8 mouse cellular contexts compared by ENCODE assay signal in the genomic region with DNA sequence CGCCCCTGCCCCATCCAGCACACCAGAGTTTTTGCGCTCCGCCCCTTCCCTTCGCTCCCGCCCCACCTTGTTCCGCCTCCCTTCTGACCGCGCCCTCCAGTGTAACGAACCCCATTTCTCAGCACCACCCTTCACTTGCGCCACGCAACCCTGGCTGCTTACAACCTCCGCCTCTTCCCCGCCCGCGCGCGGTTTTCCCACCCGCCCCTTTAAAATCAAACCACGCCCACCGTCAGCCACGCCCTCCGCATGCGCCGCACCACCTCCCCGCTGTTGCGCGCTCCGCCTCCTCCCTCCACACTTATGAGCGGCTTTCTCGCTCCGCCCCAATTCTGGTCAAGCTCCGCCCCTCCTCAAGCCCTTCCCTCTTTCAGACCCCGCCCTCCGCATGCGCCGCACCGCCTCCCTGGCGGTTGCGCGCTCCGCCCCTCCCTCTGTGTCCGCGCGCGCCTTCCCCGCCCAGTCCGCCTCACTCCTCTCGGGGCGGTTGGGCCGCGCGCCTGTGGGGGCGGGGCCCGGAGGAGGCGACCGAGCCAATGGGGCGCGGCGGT. TPM values are rescaled to one million over a fixed set of nuclear protein-coding genes. Genes with fewer than 3 reads are reported as not detected.
A peak's percentile ranks its signal among the peaks of the same experiment; 100 is the strongest.
DNase-seq lines count a peak whose midpoint lies in the region; ATAC-seq and TF ChIP-seq lines count a peak whose summit lies in the region.

A gene (plus strand): TSS at position 476 of the 551 bp plus-strand sequence.

- TF ChIP-seq CTCF in G1E (IDR thresholded peaks at IDR 0.05; ENCODE audit: low read depth, low read length): no peak
- no peak for TF ChIP-seq CTCF in layer of hippocampus, adult 2 months (conservative IDR thresholded peaks at IDR 0.05)
- TF ChIP-seq CTCF in lung, embryonic 14.5 days (IDR thresholded peaks at IDR 0.05; ENCODE audit: low read depth): no peak
- no peak for TF ChIP-seq CTCF in olfactory bulb, adult 2 months (IDR thresholded peaks at IDR 0.05; ENCODE audit: insufficient read depth, low read depth, low read length)
- TF ChIP-seq CTCF in thymus, adult 2 months (IDR thresholded peaks at IDR 0.05; ENCODE audit: borderline replicate concordance, control insufficient read depth, extremely low read depth, insufficient read depth, low read length, poor library complexity): 0 out of 2 replicates have a peak, but pooled peaks have one; percentile 43

- WGBS in forebrain, embryonic 16.5 days: under 1% methylated on average over 58 of the region's 59 CpGs
- WGBS in lung, embryonic 14.5 days: 1% methylated on average over 59 of the region's 59 CpGs
- 1% methylated on average over 59 of the region's 59 CpGs for WGBS in olfactory bulb, adult 2 months
- under 1% methylated on average over 58 of the region's 59 CpGs for WGBS in thymus, adult 2 months

- ATAC-seq in G1E (ENCODE audit: extremely low read depth, insufficient number of reproducible peaks, low FRiP score, poor library complexity, severe bottlenecking): peak; percentile 94
- ATAC-seq in forebrain, embryonic 16.5 days: peak; percentile 94
- ATAC-seq in lung, embryonic 14.5 days (ENCODE audit: insufficient read depth): peak; percentile 98

- peak; percentile 81 for DNase-seq in G1E (ENCODE audit: low spot score)
- peak; percentile 98 for DNase-seq in cerebellum, adult 18-20 months
- peak; percentile 98 to 99 for DNase-seq in heart, postnatal 36 days
- peak; percentile 98 to 99 for DNase-seq in layer of hippocampus, adult 2 months (ENCODE audit: low spot score in 2 of 2)
- DNase-seq in lung, embryonic 14.5 days: peak; percentile 99
- DNase-seq in thymus, adult 2 months: peak; percentile 99

- H3K4me2 ChIP-seq in forebrain, embryonic 16.5 days (ENCODE audit: low read length): peak within 1 kb of the TSS; percentile 92
- H3K4me2 ChIP-seq in lung, embryonic 14.5 days: peak within 1 kb of the TSS; percentile 82

- peak within 1 kb of the TSS; percentile 86 for H3K9ac ChIP-seq in forebrain, embryonic 16.5 days (replicated peaks; ENCODE audit: low read depth, low read length)
- H3K9ac ChIP-seq in lung, embryonic 14.5 days: peak within 1 kb of the TSS; percentile 81

- no peaks in the 10 kb centered on the region for H3K9me3 ChIP-seq in G1E (replicated peaks)
- H3K9me3 ChIP-seq in forebrain, embryonic 16.5 days (ENCODE audit: control insufficient read depth, low read length): no peaks in the 10 kb centered on the region
- H3K9me3 ChIP-seq in lung, embryonic 14.5 days (ENCODE audit: low read depth, low read length): no peaks in the 10 kb centered on the region

- H3K27me3 ChIP-seq in G1E (ENCODE audit: insufficient read depth, low read length): no peaks in the 10 kb centered on the region
- no peaks in the 10 kb centered on the region for H3K27me3 ChIP-seq in forebrain, embryonic 16.5 days (replicated peaks; ENCODE audit: control insufficient read depth, insufficient read depth, low read length)
- no peaks in the 10 kb centered on the region for H3K27me3 ChIP-seq in lung, embryonic 14.5 days (ENCODE audit: insufficient read depth, low read length)
- no peaks in the 10 kb centered on the region for H3K27me3 ChIP-seq in thymus, adult 2 months (ENCODE audit: control insufficient read depth, insufficient read depth, low read length)

- H3K36me3 ChIP-seq in G1E (replicated peaks): peaks cover 19% of the 10 kb centered on the region
- no peaks in the 10 kb centered on the region for H3K36me3 ChIP-seq in forebrain, embryonic 16.5 days (ENCODE audit: control insufficient read depth, insufficient read depth)
- peaks cover 4% of the 10 kb centered on the region; the same call in 1 of the 2 replicates for H3K36me3 ChIP-seq in lung, embryonic 14.5 days (ENCODE audit: insufficient read depth)
- H3K36me3 ChIP-seq in thymus, adult 2 months (ENCODE audit: control insufficient read depth, insufficient read depth, low read length): no peaks in the 10 kb centered on the region

- intact Hi-C loops in heart, postnatal 36 days (cut with DNase I): loop anchor here (2.0 to 5.0 kb wide), 2 partner anchors 33 to 231 kb away; a partner anchor contains a TSS

- peak within 1 kb of the TSS; percentile 88 for H3K4me3 ChIP-seq in G1E (ENCODE audit: low read depth, low read length)
- peak within 1 kb of the TSS; percentile 91 for H3K4me3 ChIP-seq in forebrain, embryonic 16.5 days (replicated peaks; ENCODE audit: low read length)
- H3K4me3 ChIP-seq in layer of hippocampus, adult 2 months: peak within 1 kb of the TSS; percentile 77
- peak within 1 kb of the TSS; percentile 89 for H3K4me3 ChIP-seq in lung, embryonic 14.5 days (ENCODE audit: low read depth, low read length)
- peak within 1 kb of the TSS; percentile 94 for H3K4me3 ChIP-seq in olfactory bulb, adult 2 months (ENCODE audit: insufficient read depth, low read depth, low read length)
- peak within 1 kb of the TSS; percentile 66 for H3K4me3 ChIP-seq in thymus, adult 2 months (ENCODE audit: control insufficient read depth, insufficient read depth, low read length)

- H3K4me1 ChIP-seq in G1E (ENCODE audit: insufficient read depth, low read depth, low read length): peaks cover 40% of the 10 kb centered on the region
- peaks cover 7% of the 10 kb centered on the region for H3K4me1 ChIP-seq in forebrain, embryonic 16.5 days (replicated peaks; ENCODE audit: control insufficient read depth, insufficient read depth, low read length)
- no peaks in the 10 kb centered on the region for H3K4me1 ChIP-seq in lung, embryonic 14.5 days (ENCODE audit: insufficient read depth)
- H3K4me1 ChIP-seq in olfactory bulb, adult 2 months (ENCODE audit: control insufficient read depth, insufficient read depth, low read length): no peaks in the 10 kb centered on the region
- H3K4me1 ChIP-seq in thymus, adult 2 months (replicated peaks; ENCODE audit: control insufficient read depth, insufficient read depth, low read length): no peaks in the 10 kb centered on the region

- peak within 1 kb of the TSS; percentile 69 for H3K27ac ChIP-seq in forebrain, embryonic 16.5 days (ENCODE audit: low read length)
- H3K27ac ChIP-seq in layer of hippocampus, adult 2 months: peak within 1 kb of the TSS; percentile 62
- peak within 1 kb of the TSS; percentile 54; the same call in 1 of the 2 replicates for H3K27ac ChIP-seq in lung, embryonic 14.5 days (ENCODE audit: low read depth)
- H3K27ac ChIP-seq in olfactory bulb, adult 2 months (ENCODE audit: insufficient read depth, low read depth, low read length): no peak within 1 kb of the TSS
- no peak within 1 kb of the TSS for H3K27ac ChIP-seq in thymus, adult 2 months (ENCODE audit: control insufficient read depth, insufficient read depth, low read length)

- no peak for TF ChIP-seq POLR2A in olfactory bulb, adult 2 months (IDR thresholded peaks at IDR 0.05; ENCODE audit: insufficient read depth, low read depth, low read length)
- peak; percentile 50; the same call in 1 of the 2 replicates for TF ChIP-seq POLR2A in thymus, adult 2 months (IDR thresholded peaks at IDR 0.05; ENCODE audit: control insufficient read depth, extremely low read depth, insufficient read depth, low read length, poor library complexity)

RNA-seq across cellular contexts. Expression of the gene that starts here (rescaled TPM):
- total RNA-seq in G1E (2014; fragmentation: Nextera tagmentation) (122 and 152 TPM in 2 replicates), G1E (2017) (76.7 and 90.2 TPM in 2 replicates)
- 21.6 and 24.1 TPM in 2 replicates for polyA plus RNA-seq in G1E (2012)
- 28.7 and 34.2 TPM in 2 replicates for polyA plus RNA-seq in forebrain, embryonic 16.5 days (2015; fragmentation: Nextera tagmentation; extraction: Ambion mirVana)
- total RNA-seq in heart, postnatal 36 days (2021): 10 to 100 TPM; 16.4 to 18.4 TPM
- 10 to 100 TPM; 42.2 to 44.0 TPM for total RNA-seq in layer of hippocampus, adult 2 months (2021)
- 22.7 and 23.4 TPM in 2 replicates for polyA plus RNA-seq in lung, embryonic 14.5 days (2014; fragmentation: Nextera tagmentation; extraction: Ambion mirVana)
- polyA plus RNA-seq in olfactory bulb, adult 2 months (2012; ENCODE audit: insufficient read depth, insufficient read length, low replicate concordance, missing spikeins): not detected in 2 replicates
- 20.9 and 24.2 TPM in 2 replicates for polyA plus RNA-seq in thymus, adult 2 months (2012; rRNA removed)

Comparison
In these comparisons a context has a peak if more than half of its experiments do, and no peak if none do; other contexts are left out.
1. H3K27ac ChIP-seq: peak in forebrain, embryonic 16.5 days (single experiment), layer of hippocampus, adult 2 months (single experiment) and lung, embryonic 14.5 days (single experiment); none in olfactory bulb, adult 2 months (single experiment) and thymus, adult 2 months (single experiment).
2. Peak in every context shown above with its lines, with median percentiles within 50 percentile points of each other: ATAC-seq, DNase-seq and H3K4me3 ChIP-seq.